Mouse (Mus musculus) thymus, adult 2 months (tissue): ENCODE results near the gene Mrps7.

Source experiments
- CTCF ChIP-seq: fragments of 200-500 bp; IDR thresholded peaks from 2 replicates; pipeline ENCODE4 v1.5.1; 2012; ENCODE audit warnings: mild to moderate bottlenecking, control low read depth, low read length, moderate library complexity, borderline replicate concordance; ENCODE audit not compliant: control insufficient read depth, poor library complexity, insufficient read depth; ENCODE audit errors: extremely low read depth
- POLR2A ChIP-seq: fragments of 200-500 bp; IDR thresholded peaks from 2 replicates; pipeline ENCODE4 v1.6.1; 2012; ENCODE audit warnings: mild to moderate bottlenecking, low read length, control low read depth, moderate library complexity; ENCODE audit not compliant: control insufficient read depth, poor library complexity, insufficient read depth; ENCODE audit errors: extremely low read depth

DNA sequence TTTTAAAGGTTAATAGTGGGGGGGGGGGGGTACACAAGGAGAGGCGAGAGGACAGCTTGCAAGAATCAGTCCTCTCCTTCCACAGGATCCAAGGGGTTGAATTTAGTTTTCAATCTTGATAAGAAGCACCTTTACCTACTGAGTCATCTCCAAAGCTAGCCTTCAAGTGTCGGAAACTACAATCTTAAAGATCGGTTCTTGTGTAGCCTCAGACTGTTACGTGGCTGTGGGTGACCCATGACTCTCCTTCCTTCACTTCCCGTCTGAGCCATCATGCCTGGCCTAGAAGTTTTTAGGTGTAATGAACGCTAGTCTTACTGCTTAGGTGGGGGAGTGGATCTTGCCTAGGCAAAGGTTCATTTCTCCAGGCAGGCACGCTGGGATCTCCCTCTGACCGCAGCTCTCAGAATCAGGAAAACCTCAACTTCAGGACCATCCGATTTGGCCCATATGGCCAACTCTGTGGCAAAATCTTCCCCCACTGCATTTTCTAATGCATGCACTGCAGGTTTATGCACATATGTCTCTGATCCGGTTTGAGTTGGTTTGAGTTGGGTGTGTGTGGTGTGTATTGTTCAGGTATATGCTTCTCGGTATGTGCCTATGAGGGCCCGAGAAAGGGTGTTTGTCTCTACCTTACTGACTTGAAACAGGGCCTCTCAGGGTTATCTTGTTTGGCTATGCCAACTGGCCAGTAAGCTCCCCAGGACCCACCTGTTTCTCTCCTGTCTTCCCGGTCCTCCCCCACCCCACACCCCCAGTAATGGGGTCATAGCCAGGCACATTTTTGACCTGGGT lies 26.2 kb downstream of the Mrps7 start:
- TF ChIP-seq POLR2A (no peak), CTCF (no peak)
